Mouse (Mus musculus): ENCODE results near the gene Prpmp5. TPM values are rescaled to one million over a fixed set of nuclear protein-coding genes. Genes with fewer than 3 reads are reported as not detected.
"Not testable (repeated sequence)": the region's sequence is repeated elsewhere in the genome, so short reads cannot be mapped to it uniquely, and the experiment has no call there.

Prpmp5 gene
- not detected in 2 replicates for polyA plus RNA-seq (2016; fragmentation: Nextera tagmentation; extraction: Ambion mirVana)

- not testable (repeated sequence) for H3K4me3 ChIP-seq; DNase-seq (ENCODE audit: low spot score); H3K36me3 ChIP-seq; H3K27me3 ChIP-seq (ENCODE audit: insufficient read depth, poor library complexity, severe bottlenecking); H3K4me1 ChIP-seq; H3K27ac ChIP-seq; H3K9me3 ChIP-seq
Measured at GRCm38 (mm10) chr6:132314657-132315056, at the start of gene Prpmp5. Gene Prpmp5 (minus strand): TSS chr6:132314757.

DNA sequence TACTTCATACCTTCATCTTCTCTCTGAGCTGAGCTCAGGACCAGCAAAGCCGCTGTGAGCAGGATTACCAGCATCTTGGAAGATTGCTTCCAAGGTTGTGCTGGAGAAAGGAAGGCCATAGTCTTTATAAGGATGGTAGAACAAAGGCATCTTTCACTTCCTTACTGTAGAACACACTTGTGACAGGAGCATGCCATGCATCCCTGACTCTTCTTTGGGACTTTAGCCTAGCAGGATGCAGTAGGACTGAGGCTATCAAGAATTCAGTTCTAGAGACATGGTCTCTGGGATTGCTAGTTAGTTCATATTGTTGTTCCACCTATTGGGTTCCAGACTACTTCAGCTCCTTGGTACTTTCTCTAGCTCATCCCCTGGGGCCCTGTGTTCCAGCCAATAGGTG, 49.5 kb upstream of the Prpmp5 start, which contains the start of gene Gm8882:
Gm8882 (minus strand) TSS at position 101 of the 400 bp plus-strand sequence.
- DNase-seq (ENCODE audit: low spot score); H3K9me3 ChIP-seq; H3K36me3 ChIP-seq; H3K4me3 ChIP-seq; H3K27me3 ChIP-seq (ENCODE audit: insufficient read depth, poor library complexity, severe bottlenecking); H3K27ac ChIP-seq; H3K4me1 ChIP-seq: not testable (repeated sequence)
- 79% methylated on average over 1 of the region's 1 CpGs for WGBS

Other genes with a start within 250 kb of the Prpmp5 start
- not detected in 2 replicates for gene Prb1, start 104.2 kb downstream of the Prpmp5 start, polyA plus RNA-seq (2016; fragmentation: Nextera tagmentation; extraction: Ambion mirVana)
- gene Gm8882, start 49.4 kb upstream of the Prpmp5 start, polyA plus RNA-seq (2016; fragmentation: Nextera tagmentation; extraction: Ambion mirVana) = not detected in 2 replicates

Data from heart, embryonic 10.5 days (tissue).